Mouse (Mus musculus) kidney, embryonic 14.5 days (tissue): ENCODE measurements around the gene Nudt1. TPM values are rescaled to one million over a fixed set of nuclear protein-coding genes. Genes with fewer than 3 reads are reported as not detected.
"Not testable (repeated sequence)": the region's sequence is repeated elsewhere in the genome, so short reads cannot be mapped to it uniquely, and the experiment has no call there.

ENCODE experiments used
- ATAC-seq: fragments of 200-750 bp; cut with Nextera tagmentation; 2 replicates; pipeline ENCODE4 v1.8.0; 2017; ENCODE audit warnings: moderate number of reproducible peaks, mild to moderate bottlenecking, moderate TSS enrichment, moderate library complexity; ENCODE audit not compliant: low FRiP score, low TSS enrichment
- H3K27ac ChIP-seq: fragments of 300-500 bp; sonication (generic); 2 replicates; pipeline ENCODE4 v1.5.1; 2014; ENCODE audit warnings: low read depth, mild to moderate bottlenecking, low read length, moderate library complexity, mixed read lengths
- H3K27me3 ChIP-seq: fragments of 300-500 bp; sonication (generic); 2 replicates; pipeline ENCODE4 v1.6.1; 2014; ENCODE audit warnings: mild to moderate bottlenecking, low read length; ENCODE audit not compliant: control insufficient read depth, insufficient read depth
- H3K36me3 ChIP-seq: fragments of 300-500 bp; sonication (generic); 2 replicates; pipeline ENCODE4 v1.6.1; 2014; ENCODE audit warnings: low read length, mixed read lengths; ENCODE audit not compliant: control insufficient read depth, insufficient read depth
- H3K4me1 ChIP-seq: fragments of 300-500 bp; sonication (generic); 2 replicates; pipeline ENCODE4 v1.6.1; 2014; ENCODE audit warnings: low read length, mixed read lengths; ENCODE audit not compliant: control insufficient read depth, insufficient read depth
- H3K4me2 ChIP-seq: fragments of 300-500 bp; sonication (generic); replicated peaks from 2 replicates; pipeline ENCODE4 v1.6.1; 2014; ENCODE audit warnings: low read depth, mild to moderate bottlenecking, low read length
- H3K4me3 ChIP-seq: fragments of 300-500 bp; sonication (generic); 2 replicates; pipeline ENCODE4 v1.5.1; 2014; ENCODE audit warnings: mild to moderate bottlenecking, low read length
- H3K9ac ChIP-seq: fragments of 300-500 bp; sonication (generic); 2 replicates; pipeline ENCODE4 v1.6.1; 2014; ENCODE audit warnings: low read depth, mild to moderate bottlenecking, low read length, moderate library complexity
- H3K9me3 ChIP-seq: fragments of 300-500 bp; sonication (generic); 2 replicates; pipeline ENCODE4 v1.6.1; 2016; ENCODE audit warnings: low read length; ENCODE audit not compliant: control insufficient read depth
- WGBS: fragments of 180-500 bp; shearing (Covaris S2); extraction: QIAGEN DNeasy Blood & Tissue Kit; methylation state at CpG from one replicate; pipeline ENCODE4 v1.1.7; 2014; 5-methylcytosine and 5-hydroxymethylcytosine counted together
- polyA plus RNA-seq: library from polyadenylated mRNA; unstranded; fragments of >200 nt; fragmentation: Nextera tagmentation; extraction: Ambion mirVana; gene quantifications from 2 replicates; pipeline ENCODE4 v1.2.1, GENCODE M21; 2014

The Nudt1 gene
- polyA plus RNA-seq, 1 experiment from 2014 or later: 53.7 TPM

DNA sequence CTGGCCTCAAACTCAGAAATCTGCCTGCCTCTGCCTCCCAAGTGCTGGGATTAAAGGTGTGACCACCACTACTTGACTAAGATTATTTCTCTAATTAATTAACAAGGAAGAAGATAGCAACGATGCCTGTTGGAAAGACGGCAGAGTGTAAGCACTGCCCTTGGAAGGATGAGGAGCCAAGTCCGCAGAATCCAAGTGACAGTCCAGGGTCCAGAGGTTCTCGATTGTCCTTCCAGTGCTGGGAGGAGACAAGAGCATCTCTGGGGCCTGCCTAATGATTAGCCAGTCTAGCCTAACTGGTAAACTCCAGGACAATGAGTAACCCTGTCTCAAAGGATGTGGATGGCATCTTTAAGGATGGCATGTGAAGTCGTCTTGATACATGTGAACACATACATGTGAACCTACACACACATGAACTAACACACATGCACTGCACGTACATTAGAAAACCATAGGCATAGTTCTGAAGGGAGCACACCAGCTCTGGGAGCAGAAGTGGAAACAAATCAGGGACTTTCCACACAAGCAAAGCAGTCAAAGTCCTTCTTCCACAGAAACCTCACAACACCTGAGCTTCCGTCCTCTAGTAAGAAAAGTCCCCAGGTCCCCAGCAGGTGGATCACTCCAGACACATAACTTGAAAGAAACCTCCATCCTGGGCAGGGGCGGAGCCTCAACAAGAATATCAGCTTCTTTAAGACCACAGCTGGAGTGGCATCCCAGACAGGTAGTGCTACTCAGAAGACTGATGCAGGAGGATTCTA is 29.5 kb downstream of the Nudt1 start:
- no peak for ATAC-seq

DNA sequence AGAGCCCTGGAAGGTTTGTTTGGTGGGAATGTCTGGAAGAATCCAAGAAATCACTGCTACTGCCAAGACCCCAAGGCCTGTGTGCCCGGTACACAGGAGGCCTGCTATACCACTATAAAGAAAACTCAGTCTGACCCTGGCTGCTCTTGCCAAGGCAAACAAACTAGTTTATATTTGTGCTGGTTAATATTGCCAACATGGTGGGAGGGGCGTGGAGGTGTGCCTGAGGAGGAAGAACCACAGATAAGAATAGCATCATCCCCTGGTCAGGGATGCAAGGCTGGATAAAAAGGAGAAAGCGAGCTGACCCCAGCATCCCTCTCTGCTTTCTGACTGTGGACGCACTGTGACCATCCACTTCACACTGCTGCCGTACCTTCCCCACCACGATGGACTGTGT is 30.9 kb downstream of the Nudt1 start:
- H3K27me3 ChIP-seq: no peaks in the 10 kb centered on the region
- peaks cover 47% of the 10 kb centered on the region for H3K36me3 ChIP-seq
- no peak overlapping the region for H3K9ac ChIP-seq
- ATAC-seq: no peak
- no peak overlapping the region for H3K4me3 ChIP-seq
- H3K4me2 ChIP-seq: no peak overlapping the region
- 96% methylated on average over 6 of the region's 6 CpGs for WGBS
- H3K4me1 ChIP-seq: no peaks in the 10 kb centered on the region
- H3K27ac ChIP-seq: no peak overlapping the region
- H3K9me3 ChIP-seq: no peaks in the 10 kb centered on the region

More for the DNA sequence above, 29.5 kb downstream of the Nudt1 start:
- H3K4me3 ChIP-seq: no peak overlapping the region
- no peaks in the 10 kb centered on the region for H3K4me1 ChIP-seq
- H3K9me3 ChIP-seq: no peaks in the 10 kb centered on the region
- 92% methylated on average over 8 of the region's 8 CpGs for WGBS
- H3K27me3 ChIP-seq: no peaks in the 10 kb centered on the region
- H3K27ac ChIP-seq: no peak overlapping the region
- H3K36me3 ChIP-seq: peaks cover 44% of the 10 kb centered on the region
- no peak overlapping the region for H3K9ac ChIP-seq
- no peak overlapping the region for H3K4me2 ChIP-seq

DNA sequence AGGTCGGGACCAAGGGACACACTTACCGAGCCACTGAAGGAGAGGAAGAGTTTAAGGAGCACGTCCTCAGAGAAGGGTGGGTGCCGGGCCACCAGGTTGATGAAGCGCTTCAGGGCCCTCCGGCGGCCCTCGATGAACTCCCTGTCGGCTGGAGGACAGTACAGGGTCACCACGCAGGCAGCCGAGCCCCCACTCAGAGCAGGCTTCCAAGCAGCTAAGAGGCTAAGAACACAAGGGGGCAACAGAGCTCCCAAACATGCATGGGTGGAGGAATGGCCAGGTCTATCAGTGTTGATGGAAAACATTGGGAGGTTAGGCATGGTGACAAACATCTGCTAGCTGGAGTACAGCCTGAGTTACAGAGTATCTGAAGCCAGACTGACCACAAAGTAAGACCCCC is 34.5 kb downstream of the Nudt1 start:
- Histone ChIP-seq H3K4me3 (no peak overlapping the region), H3K9me3 (no peaks in the 10 kb centered on the region), H3K4me1 (no peaks in the 10 kb centered on the region), H3K9ac (no peak overlapping the region), H3K4me2 (no peak overlapping the region), H3K27me3 (no peaks in the 10 kb centered on the region), H3K27ac (no peak overlapping the region), H3K36me3 (peaks cover 58% of the 10 kb centered on the region)
- no peak for ATAC-seq
- WGBS: 78% methylated on average over 11 of the region's 11 CpGs

GRCm38 (mm10) chr5:140357466-140357865 is 36.0 kb downstream of the Nudt1 start:
- peaks cover 42% of the 10 kb centered on the region for H3K36me3 ChIP-seq
- no peaks in the 10 kb centered on the region for H3K4me1 ChIP-seq
- no peak overlapping the region for H3K9ac ChIP-seq
- H3K27ac ChIP-seq: no peak overlapping the region
- no peak overlapping the region for H3K4me2 ChIP-seq
- H3K27me3 ChIP-seq: no peaks in the 10 kb centered on the region
- no peaks in the 10 kb centered on the region for H3K9me3 ChIP-seq
- ATAC-seq: no peak
- WGBS: 82% methylated on average over 3 of the region's 3 CpGs
- H3K4me3 ChIP-seq: no peak overlapping the region

DNA sequence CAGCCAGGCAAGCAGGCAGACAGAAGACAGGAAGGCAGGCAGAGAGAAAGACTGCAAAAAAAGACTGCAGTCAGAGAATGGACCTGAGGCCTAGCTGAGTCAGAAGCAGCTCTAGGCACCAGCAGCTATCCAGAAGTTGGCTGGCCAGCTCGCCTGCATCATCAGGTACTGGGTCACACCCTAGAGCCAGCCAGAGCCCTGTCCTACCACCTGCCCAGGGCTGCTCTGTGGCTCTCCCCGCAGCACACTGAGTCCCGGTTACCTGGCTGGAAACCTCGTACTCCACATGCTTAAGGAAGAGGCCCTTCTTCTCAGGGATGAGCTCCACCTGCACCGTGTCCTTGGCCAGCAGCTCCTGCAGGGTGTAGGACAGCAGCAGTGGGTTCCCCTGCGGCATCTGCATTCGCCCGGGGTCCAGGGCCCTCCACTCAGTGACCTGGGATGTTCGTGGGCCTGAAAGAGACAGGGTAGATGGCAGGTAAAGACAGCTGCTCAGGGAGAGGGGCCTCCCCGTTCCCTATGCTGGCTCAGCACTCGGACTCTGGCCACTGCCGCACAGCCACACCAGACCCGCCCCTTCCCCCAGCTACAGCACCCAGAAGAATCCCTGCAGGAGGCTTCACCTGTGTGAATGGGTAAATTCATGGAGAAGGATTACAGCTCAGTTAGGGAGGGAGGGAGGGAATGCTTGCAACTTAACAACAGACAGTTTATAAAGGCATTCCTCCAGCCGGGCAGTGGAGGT is 38.6 kb downstream of the Nudt1 start:
- Histone ChIP-seq H3K9ac (no peak overlapping the region), H3K27ac (no peak overlapping the region), H3K4me2 (no peak overlapping the region), H3K9me3 (0 out of 2 replicates have a peak, but pooled peaks cover 3% of the 10 kb centered on the region), H3K27me3 (no peaks in the 10 kb centered on the region), H3K36me3 (peaks cover 21% of the 10 kb centered on the region; the same call in 1 of the 2 replicates), H3K4me1 (no peaks in the 10 kb centered on the region), H3K4me3 (no peak overlapping the region)
- 84% methylated on average over 14 of the region's 14 CpGs for WGBS
- ATAC-seq: no peak

DNA sequence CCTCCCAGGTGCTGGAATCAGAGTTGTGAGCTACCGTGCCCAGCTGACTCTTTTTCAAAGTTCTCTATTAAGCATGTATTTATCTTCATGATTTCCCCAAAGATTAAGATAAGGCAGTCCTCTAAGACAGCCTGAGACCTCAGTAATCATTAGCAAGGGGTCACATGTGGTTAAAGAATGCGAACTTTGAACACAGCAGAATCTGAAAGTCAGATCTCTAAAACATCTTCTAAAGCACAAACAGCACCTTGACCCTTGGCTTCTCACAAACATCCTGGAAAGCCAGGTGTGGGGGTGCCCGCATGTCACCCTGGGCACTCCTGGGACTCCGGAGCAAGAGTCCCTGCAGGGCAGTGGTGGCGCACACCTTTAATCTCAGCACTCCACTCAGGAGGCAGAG is 43.0 kb downstream of the Nudt1 start:
- no peaks in the 10 kb centered on the region; the same call in 1 of the 2 replicates for H3K36me3 ChIP-seq
- no peak overlapping the region for H3K4me3 ChIP-seq
- H3K9me3 ChIP-seq: 0 out of 2 replicates have a peak, but pooled peaks cover 3% of the 10 kb centered on the region
- no peaks in the 10 kb centered on the region for H3K27me3 ChIP-seq
- WGBS: 87% methylated on average over 5 of the region's 5 CpGs
- H3K9ac ChIP-seq: no peak overlapping the region
- ATAC-seq: no peak
- no peak overlapping the region for H3K4me2 ChIP-seq
- H3K27ac ChIP-seq: no peak overlapping the region
- H3K4me1 ChIP-seq: peaks cover under 1% of the 10 kb centered on the region; the same call in 1 of the 2 replicates

DNA sequence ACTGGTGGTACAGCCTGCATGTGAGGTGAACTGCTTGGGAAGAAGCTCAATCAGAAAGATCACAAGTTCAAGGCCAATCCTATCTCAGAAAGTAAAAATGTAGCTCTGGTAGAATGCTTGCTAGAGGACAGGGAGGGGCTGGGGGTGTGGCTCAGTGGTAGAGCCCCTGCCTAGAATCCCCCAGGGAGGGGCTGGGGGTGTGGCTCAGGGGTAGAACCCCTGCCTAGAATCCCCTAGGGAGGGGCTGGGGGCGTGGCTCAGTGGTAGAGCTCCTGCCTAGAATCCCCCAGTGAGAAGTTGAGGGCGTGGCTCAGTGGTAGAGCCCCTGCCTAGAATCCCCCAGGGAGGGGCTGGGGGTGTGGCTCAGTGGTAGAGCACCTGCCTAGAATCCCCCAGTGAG is 46.7 kb downstream of the Nudt1 start:
- not testable (repeated sequence) for H3K4me3 ChIP-seq, H3K4me2 ChIP-seq, H3K27ac ChIP-seq, H3K9me3 ChIP-seq, H3K36me3 ChIP-seq, H3K9ac ChIP-seq, H3K27me3 ChIP-seq, ATAC-seq
- peaks cover 12% of the 10 kb centered on the region; the same call in 1 of the 2 replicates for H3K4me1 ChIP-seq
- WGBS: 87% methylated on average over 2 of the region's 2 CpGs

DNA sequence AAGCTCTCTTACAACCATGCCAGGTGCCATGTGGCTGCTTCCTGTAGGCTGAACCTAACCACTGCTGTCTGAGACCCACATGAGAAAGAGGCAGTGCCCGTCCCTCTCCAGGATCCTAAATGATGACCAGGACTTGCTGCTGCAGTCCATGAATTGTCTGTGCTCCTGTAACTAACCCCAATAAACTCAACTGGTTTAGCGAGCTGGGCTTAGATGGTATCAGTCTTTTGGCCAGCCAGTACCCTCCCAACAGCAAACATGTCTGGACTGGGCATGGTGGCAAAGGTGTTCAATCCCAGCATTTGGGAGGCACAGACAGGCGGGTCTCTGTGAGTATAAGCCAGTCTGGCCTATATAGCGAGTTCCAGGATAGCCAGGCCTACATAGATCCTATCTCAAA is 47.5 kb downstream of the Nudt1 start:
- Histone ChIP-seq H3K27ac (no peak overlapping the region), H3K27me3 (no peaks in the 10 kb centered on the region), H3K4me3 (no peak overlapping the region), H3K4me1 (peaks cover 12% of the 10 kb centered on the region; the same call in 1 of the 2 replicates), H3K36me3 (no peaks in the 10 kb centered on the region), H3K9me3 (no peaks in the 10 kb centered on the region), H3K4me2 (no peak overlapping the region), H3K9ac (no peak overlapping the region)
- no peak; the same call in 1 of the 2 replicates for ATAC-seq
- WGBS: 87% methylated on average over 4 of the region's 4 CpGs

- WGBS: 48% methylated on average over 2 of the region's 2 CpGs
- no peak overlapping the region for H3K4me2 ChIP-seq
- H3K4me1 ChIP-seq: peaks cover 17% of the 10 kb centered on the region; the same call in 1 of the 2 replicates
- no peak overlapping the region for H3K4me3 ChIP-seq
- H3K9me3 ChIP-seq: no peaks in the 10 kb centered on the region
- peak overlapping the region; percentile 32; the same call in 1 of the 2 replicates for H3K27ac ChIP-seq
- no peaks in the 10 kb centered on the region for H3K36me3 ChIP-seq
- peak; percentile 59 for ATAC-seq
- no peaks in the 10 kb centered on the region for H3K27me3 ChIP-seq
- no peak overlapping the region for H3K9ac ChIP-seq
Measured at GRCm38 (mm10) chr5:140369466-140369865, 48.0 kb downstream of the Nudt1 start.
